Mouse (Mus musculus): Measurements from ENCODE around the gene Csrnp2. TPM values are rescaled to one million over a fixed set of nuclear protein-coding genes. Genes with fewer than 3 reads are reported as not detected.

The Csrnp2 gene
- total and polyA plus RNA-seq, 3 experiments: 2.3 to 3.5 (median 2.3) TPM

- Histone ChIP-seq H3K27ac (ENCODE audit: insufficient read depth, low read depth) (no peak overlapping the region), H3K4me1 (ENCODE audit: control insufficient read depth in 1 of 2, insufficient read depth in 2 of 2) (peaks cover 11 to 25% of the 10 kb centered on the region in 2 experiments), H3K27me3 (replicated peaks) (peaks cover 17% of the 10 kb centered on the region), H3K36me3 (replicated peaks in 1 of 2; ENCODE audit: control insufficient read depth in 1 of 2, insufficient read depth in 1 of 2, low read length in 1 of 2) (no peaks in the 10 kb centered on the region), H3K9me3 (replicated peaks; ENCODE audit: low read length) (peaks cover 7% of the 10 kb centered on the region), H3K4me3 (replicated peaks in 1 of 3; ENCODE audit: low read depth in 2 of 3, low read length in 2 of 3, poor library complexity in 1 of 3) (peak overlapping the region; percentile 32 to 90 (median 67)), H3K79me2 (replicated peaks; ENCODE audit: control insufficient read depth, extremely low read depth, insufficient read depth, poor library complexity, severe bottlenecking) (no peaks in the 10 kb centered on the region), H3K4me2 (ENCODE audit: insufficient read depth, low read depth, poor library complexity, severe bottlenecking) (peak overlapping the region; percentile 55), H3K9ac (ENCODE audit: insufficient read depth, low read depth) (peak overlapping the region; percentile 80)
- dilution Hi-C loops (cut with MboI; ENCODE audit: extremely low pct_ligation_motif_present, extremely low pct_unique_long_range_greater_than_20kb, low sequenced_read_pairs): no loop called here
- TF ChIP-seq CHD1 (IDR thresholded peaks at IDR 0.05; ENCODE audit: low read depth, low read length): no peak
- no peak for TF ChIP-seq MEF2A (IDR thresholded peaks at IDR 0.05; ENCODE audit: borderline replicate concordance, low read depth, low read length)
- TF ChIP-seq PAX5 (IDR thresholded peaks at IDR 0.05; ENCODE audit: low read length): no peak
- no peak for TF ChIP-seq USF1 (IDR thresholded peaks at IDR 0.05; ENCODE audit: low read depth, low read length)
- TF ChIP-seq RAD21 (IDR thresholded peaks at IDR 0.05; ENCODE audit: low read depth, low read length): no peak
- no peak for TF ChIP-seq USF2 (conservative IDR thresholded peaks at IDR 0.05; ENCODE audit: low read depth, low read length)
- no peak for TF ChIP-seq TCF12 (IDR thresholded peaks at IDR 0.05; ENCODE audit: low read depth, low read length)
- no peak for TF ChIP-seq CTCF (conservative IDR thresholded peaks at IDR 0.05 in 1 of 2, IDR thresholded peaks at IDR 0.05 in 1 of 2; ENCODE audit: low read depth in 2 of 2, low read length in 2 of 2)
- no peak for TF ChIP-seq NELFE (IDR thresholded peaks at IDR 0.05; ENCODE audit: low read depth, low read length)
- TF ChIP-seq UBTF (IDR thresholded peaks at IDR 0.05; ENCODE audit: low read depth, low read length): no peak
- no peak for TF ChIP-seq POLR2AphosphoS2 (IDR thresholded peaks at IDR 0.05; ENCODE audit: low read depth, low read length)
- TF ChIP-seq KAT2A (IDR thresholded peaks at IDR 0.05; ENCODE audit: insufficient replicate concordance, low read length): no peak
- TF ChIP-seq SMC3 (IDR thresholded peaks at IDR 0.05; ENCODE audit: low read depth, low read length): no peak
- TF ChIP-seq HCFC1 (IDR thresholded peaks at IDR 0.05; ENCODE audit: low read depth, low read length): no peak
- no peak for TF ChIP-seq TBP (conservative IDR thresholded peaks at IDR 0.05; ENCODE audit: low read depth, low read length)
- TF ChIP-seq JUND (conservative IDR thresholded peaks at IDR 0.05; ENCODE audit: low read depth, low read length): no peak
- TF ChIP-seq MAZ (IDR thresholded peaks at IDR 0.05; ENCODE audit: low read depth, low read length): no peak
- no peak for TF ChIP-seq CHD2 (IDR thresholded peaks at IDR 0.05; ENCODE audit: low read length)
- no peak for TF ChIP-seq BHLHE40 (IDR thresholded peaks at IDR 0.05; ENCODE audit: low read depth, low read length)
- TF ChIP-seq ZKSCAN1 (IDR thresholded peaks at IDR 0.05; ENCODE audit: borderline replicate concordance, low read depth, low read length): no peak
- in situ Hi-C loops (cut with MboI; ENCODE audit: low pct_ligation_motif_present, low pct_unique_long_range_greater_than_20kb, low sequenced_read_pairs): no loop called here
- DNase-seq (ENCODE audit: extremely low read depth): no peak
Observed at GRCm38 (mm10) chr15:100494647-100495046, 641 bp downstream of the Csrnp2 start.

DNA sequence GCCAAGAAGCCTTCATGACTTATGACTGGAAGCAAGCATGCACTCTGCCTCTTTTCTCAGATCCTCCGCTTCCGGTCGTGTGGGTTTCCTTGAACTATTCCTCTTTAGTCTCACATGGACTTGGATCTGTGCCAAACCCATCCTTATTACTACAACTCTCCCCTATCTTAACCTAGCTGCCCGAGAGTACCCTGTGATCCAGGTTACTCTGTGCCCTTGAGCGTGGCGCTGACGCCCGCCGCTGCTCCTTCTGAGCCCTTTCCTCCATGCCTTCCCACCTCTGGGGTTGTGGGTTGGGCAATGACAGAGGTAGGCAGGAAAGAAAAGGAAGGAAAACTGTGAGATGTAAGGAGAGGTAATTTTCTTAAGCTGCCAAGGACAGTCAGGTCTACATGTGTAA is 3.3 kb downstream of the Csrnp2 start:
- no peak overlapping the region for H3K4me3 ChIP-seq (replicated peaks in 1 of 3; ENCODE audit: low read depth in 2 of 3, low read length in 2 of 3, poor library complexity in 1 of 3)
- dilution Hi-C loops (cut with MboI; ENCODE audit: extremely low pct_ligation_motif_present, extremely low pct_unique_long_range_greater_than_20kb, low sequenced_read_pairs): no loop called here
- no peak overlapping the region for H3K4me2 ChIP-seq (ENCODE audit: insufficient read depth, low read depth, poor library complexity, severe bottlenecking)
- in situ Hi-C loops (cut with MboI; ENCODE audit: low pct_ligation_motif_present, low pct_unique_long_range_greater_than_20kb, low sequenced_read_pairs): no loop called here
- peaks cover 16 to 38% of the 10 kb centered on the region in 2 experiments for H3K4me1 ChIP-seq (ENCODE audit: control insufficient read depth in 1 of 2, insufficient read depth in 2 of 2)
- peaks cover 0 to 10% of the 10 kb centered on the region in 2 experiments for H3K36me3 ChIP-seq (replicated peaks in 1 of 2; ENCODE audit: control insufficient read depth in 1 of 2, insufficient read depth in 1 of 2, low read length in 1 of 2)
- peaks cover 17% of the 10 kb centered on the region for H3K27me3 ChIP-seq (replicated peaks)
- no peak overlapping the region for H3K27ac ChIP-seq (ENCODE audit: insufficient read depth, low read depth)
- no peak for TF ChIP-seq JUN (IDR thresholded peaks at IDR 0.05; ENCODE audit: insufficient read depth, low read depth, low read length)
- no peak for TF ChIP-seq E2F4 (IDR thresholded peaks at IDR 0.05; ENCODE audit: insufficient replicate concordance, low read depth, low read length)
- no peak for TF ChIP-seq MAZ (IDR thresholded peaks at IDR 0.05; ENCODE audit: low read depth, low read length)
- no peak for TF ChIP-seq ZMIZ1 (IDR thresholded peaks at IDR 0.05; ENCODE audit: low read depth, low read length)
- no peak for TF ChIP-seq MAX (IDR thresholded peaks at IDR 0.05; ENCODE audit: low read length)
- TF ChIP-seq CHD2 (IDR thresholded peaks at IDR 0.05; ENCODE audit: low read length): no peak
- no peak for TF ChIP-seq RAD21 (IDR thresholded peaks at IDR 0.05; ENCODE audit: low read depth, low read length)
- no peak for TF ChIP-seq ZNF384 (IDR thresholded peaks at IDR 0.05; ENCODE audit: low read depth, low read length)
- TF ChIP-seq USF2 (conservative IDR thresholded peaks at IDR 0.05; ENCODE audit: low read depth, low read length): no peak
- no peak for TF ChIP-seq IRF4 (IDR thresholded peaks at IDR 0.05; ENCODE audit: low read depth, low read length)
- DNase-seq (ENCODE audit: extremely low read depth): no peak
- no peaks in the 10 kb centered on the region for H3K79me2 ChIP-seq (replicated peaks; ENCODE audit: control insufficient read depth, extremely low read depth, insufficient read depth, poor library complexity, severe bottlenecking)
- H3K9me3 ChIP-seq (replicated peaks; ENCODE audit: low read length): no peaks in the 10 kb centered on the region
- no peak overlapping the region for H3K9ac ChIP-seq (ENCODE audit: insufficient read depth, low read depth)

Data from CH12.LX (cell line).